Mouse (Mus musculus) heart, adult 2 months (tissue): ENCODE results near the gene Arhgef2. TPM values are rescaled to one million over a fixed set of nuclear protein-coding genes. Genes with fewer than 3 reads are reported as not detected.

ENCODE experiments used
- DNase-seq, 2 experiments: peaks; one replicate each; pipeline ENCODE4 v3.0.0; 2021
- H3K27ac ChIP-seq: fragments of 200-600 bp; 2 replicates; pipeline ENCODE4 v1.8.1; 2022
- H3K27me3 ChIP-seq: fragments of 200-500 bp; 2 replicates; pipeline ENCODE4 v1.6.1; 2012; ENCODE audit warnings: mild to moderate bottlenecking, low read length, inconsistent platforms, mixed read lengths; ENCODE audit not compliant: control insufficient read depth, insufficient read depth
- H3K36me3 ChIP-seq: fragments of 200-500 bp; 2 replicates; pipeline ENCODE4 v1.6.1; 2012; ENCODE audit warnings: low read length, inconsistent platforms; ENCODE audit not compliant: control insufficient read depth, insufficient read depth
- H3K4me1 ChIP-seq: fragments of 200-500 bp; 2 replicates; pipeline ENCODE4 v1.6.1; 2011; ENCODE audit warnings: low read length; ENCODE audit not compliant: control insufficient read depth, insufficient read depth
- H3K4me3 ChIP-seq: fragments of 200-600 bp; 2 replicates; pipeline ENCODE4 v1.8.1; 2022
- H3K79me2 ChIP-seq: fragments of 200-500 bp; replicated peaks from 2 replicates; pipeline ENCODE4 v1.6.1; 2012; ENCODE audit warnings: mild to moderate bottlenecking, inconsistent platforms, low read length, moderate library complexity, mixed read lengths; ENCODE audit not compliant: control insufficient read depth, insufficient read depth
- H3K9ac ChIP-seq: fragments of 200-500 bp; 2 replicates; pipeline ENCODE4 v1.6.1; 2012; ENCODE audit warnings: low read depth, mild to moderate bottlenecking, control low read depth, inconsistent platforms, low read length, mixed read lengths
- CTCF ChIP-seq: fragments of 200-600 bp; IDR thresholded peaks from 2 replicates; pipeline ENCODE4 v1.8.1; 2022; ENCODE audit warnings: antibody characterized with exemption, mild to moderate bottlenecking, moderate library complexity
- EP300 ChIP-seq: fragments of 200-500 bp; IDR thresholded peaks from 2 replicates; pipeline ENCODE4 v1.6.1; 2011; ENCODE audit warnings: low read depth, low read length, control low read depth; ENCODE audit not compliant: insufficient read depth
- POLR2A ChIP-seq: fragments of 200-500 bp; IDR thresholded peaks from 2 replicates; pipeline ENCODE4 v1.6.1; 2011; ENCODE audit warnings: mild to moderate bottlenecking, low read depth, low read length, control low read depth; ENCODE audit not compliant: insufficient read depth
- WGBS: fragments of 180-500 bp; shearing (Covaris S2); methylation state at CpG from one replicate; pipeline ENCODE4 v1.1.7; 2018; 5-methylcytosine and 5-hydroxymethylcytosine counted together
- intact Hi-C: fragments of 180-260 bp; cut with DNase I; formaldehyde crosslinking; loops from one replicate; pipeline ENCODE4 v1.15.1; 2025
- polyA plus RNA-seq: library from polyadenylated mRNA; depleted of rRNA; stranded (reverse); fragments of >200 nt; gene quantifications from 2 replicates; pipeline ENCODE4 v1.2.3, GENCODE M21; 2012
- total RNA-seq, 2 experiments: library from RNA; stranded (reverse); gene quantifications; 2 replicates each; pipeline ENCODE4 v1.2.3; 2021

The Arhgef2 gene
- total and polyA plus RNA-seq, 3 experiments: 37.3 to 51.0 (median 37.5) TPM

- Histone ChIP-seq H3K36me3 (no peaks in the 10 kb centered on the region; the same call in 1 of the 2 replicates), H3K4me3 (no peak overlapping the region), H3K9ac (no peak overlapping the region), H3K27ac (peak overlapping the region; percentile 89), H3K79me2 (no peaks in the 10 kb centered on the region), H3K27me3 (no peaks in the 10 kb centered on the region), H3K4me1 (peaks cover 17% of the 10 kb centered on the region)
- no peak for DNase-seq
- TF ChIP-seq EP300: no peak
- TF ChIP-seq CTCF: no peak
- no peak for TF ChIP-seq POLR2A
- 81% methylated on average over 5 of the region's 5 CpGs for WGBS
- intact Hi-C loops: no loop called here
Observed at GRCm38 (mm10) chr3:88615117-88615516, 9.4 kb downstream of the Arhgef2 start.

- no peaks in the 10 kb centered on the region; the same call in 1 of the 2 replicates for H3K79me2 ChIP-seq
- H3K4me3 ChIP-seq: peak overlapping the region; percentile 43
- TF ChIP-seq EP300 (0 out of 2 replicates have a peak, but pooled peaks have one; percentile 8), POLR2A (0 out of 2 replicates have a peak, but pooled peaks have one; percentile 32), CTCF (no peak)
- WGBS: 47% methylated on average over 9 of the region's 9 CpGs
- H3K27ac ChIP-seq: peak overlapping the region; percentile 89
- peaks cover 20% of the 10 kb centered on the region for H3K4me1 ChIP-seq
- H3K36me3 ChIP-seq: no peaks in the 10 kb centered on the region; the same call in 1 of the 2 replicates
- intact Hi-C loops: no loop called here
- peak; percentile 78 to 82 for DNase-seq
- H3K9ac ChIP-seq: peak overlapping the region; percentile 38
- H3K27me3 ChIP-seq: no peaks in the 10 kb centered on the region
Observed at GRCm38 (mm10) chr3:88615902-88616391, 10.2 kb downstream of the Arhgef2 start.

- intact Hi-C loops: no loop called here
- Histone ChIP-seq H3K27me3 (no peaks in the 10 kb centered on the region), H3K4me3 (peak overlapping the region; percentile 43), H3K9ac (peak overlapping the region; percentile 38; the same call in 1 of the 2 replicates), H3K4me1 (peaks cover 20% of the 10 kb centered on the region), H3K36me3 (no peaks in the 10 kb centered on the region; the same call in 1 of the 2 replicates), H3K27ac (peak overlapping the region; percentile 89), H3K79me2 (no peaks in the 10 kb centered on the region; the same call in 1 of the 2 replicates)
- DNase-seq: peak; percentile 24 to 27
- 41% methylated on average over 3 of the region's 3 CpGs for WGBS
- TF ChIP-seq CTCF (no peak), POLR2A (no peak), EP300 (no peak)
Observed at GRCm38 (mm10) chr3:88616951-88617500, 11.3 kb downstream of the Arhgef2 start.

DNA sequence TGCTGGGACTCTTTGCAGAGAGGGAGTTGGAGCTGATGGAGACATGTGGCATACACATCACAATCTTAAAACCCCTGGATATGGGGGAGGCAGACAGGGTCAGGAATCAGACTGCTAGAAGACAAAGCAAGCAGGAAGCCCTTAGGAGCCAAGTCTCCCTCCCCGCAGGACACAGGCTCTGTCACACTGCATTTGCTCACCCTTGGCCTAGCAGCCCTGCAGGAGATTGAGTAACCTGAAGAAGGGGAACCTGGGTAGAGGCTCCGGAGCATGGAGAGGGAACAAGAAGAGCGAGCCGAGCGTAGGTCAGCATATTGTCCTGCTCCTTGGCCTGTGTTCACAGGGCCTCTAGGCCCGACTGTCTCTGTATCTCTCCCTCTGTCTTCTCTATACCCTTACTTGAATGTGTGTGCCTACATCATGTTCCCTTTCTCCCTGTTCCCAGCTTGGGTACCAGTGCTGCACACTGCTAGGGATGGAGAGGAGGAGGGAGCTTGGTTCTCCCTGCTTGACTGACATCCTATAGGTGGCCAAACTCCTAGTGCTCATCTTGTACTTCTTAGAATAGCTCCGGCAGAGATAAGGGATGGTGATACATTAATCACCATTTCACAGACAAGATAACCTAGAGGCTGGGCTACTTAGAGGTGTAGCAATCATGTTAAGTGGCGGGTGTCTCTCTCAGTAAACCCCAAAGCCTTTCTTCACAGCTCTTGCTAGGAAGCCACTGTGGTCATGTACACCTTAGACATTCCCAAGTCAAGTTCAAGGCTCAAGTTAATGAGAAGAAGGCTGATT, 12.5 kb downstream of the Arhgef2 start:
- WGBS: 41% methylated on average over 8 of the region's 8 CpGs
- no peaks in the 10 kb centered on the region; the same call in 1 of the 2 replicates for H3K79me2 ChIP-seq
- H3K4me3 ChIP-seq: peak overlapping the region; percentile 26; the same call in 1 of the 2 replicates
- no peaks in the 10 kb centered on the region; the same call in 1 of the 2 replicates for H3K36me3 ChIP-seq
- H3K4me1 ChIP-seq: peaks cover 20% of the 10 kb centered on the region
- TF ChIP-seq EP300 (peak; percentile 62; the same call in 1 of the 2 replicates), POLR2A (no peak; the same call in 1 of the 2 replicates)
- intact Hi-C loops: no loop called here
- H3K9ac ChIP-seq: peak overlapping the region; percentile 47
- peak; percentile 44 to 50 for DNase-seq
- no peaks in the 10 kb centered on the region for H3K27me3 ChIP-seq
- H3K27ac ChIP-seq: peak overlapping the region; percentile 75

GRCm38 (mm10) chr3:88619113-88620097, 13.6 kb downstream of the Arhgef2 start:
- H3K4me3 ChIP-seq: no peak overlapping the region; the same call in 1 of the 2 replicates

More at GRCm38 (mm10) chr3:88619113-88620097, 13.6 kb downstream of the Arhgef2 start:
- Histone ChIP-seq H3K79me2 (peaks cover 2% of the 10 kb centered on the region; the same call in 1 of the 2 replicates), H3K27me3 (no peaks in the 10 kb centered on the region), H3K36me3 (peaks cover 4% of the 10 kb centered on the region; the same call in 1 of the 2 replicates), H3K4me1 (peaks cover 24% of the 10 kb centered on the region), H3K9ac (no peak overlapping the region), H3K27ac (peak overlapping the region; percentile 97)
- 32% methylated on average over 9 of the region's 9 CpGs for WGBS
- peak; percentile 47; the same call in 1 of the 2 replicates for TF ChIP-seq POLR2A
- TF ChIP-seq EP300: no peak
- intact Hi-C loops: no loop called here
- peak; percentile 49 to 67 for DNase-seq
